Mouse (Mus musculus) embryonic facial prominence, embryonic 11.5 days (tissue): ENCODE data around the gene Tmem255b. TPM values are rescaled to one million over a fixed set of nuclear protein-coding genes. Genes with fewer than 3 reads are reported as not detected.

ENCODE experiments used
- ATAC-seq: fragments of 200-750 bp; cut with Nextera tagmentation; replicated peaks from 2 replicates; pipeline ENCODE4 v1.8.0; 2017; ENCODE audit warnings: low read depth; ENCODE audit not compliant: insufficient number of reproducible peaks, low FRiP score, low TSS enrichment
- DNase-seq: peaks from one replicate; pipeline ENCODE4 v3.0.0-alpha.2; 2015; ENCODE audit warnings: low spot score
- H3K27ac ChIP-seq: fragments of 300-500 bp; sonication (generic); replicated peaks from 2 replicates; pipeline ENCODE4 v1.5.1; 2014; ENCODE audit warnings: mild to moderate bottlenecking, low read depth, low read length, control low read depth
- H3K27me3 ChIP-seq: fragments of 300-500 bp; sonication (generic); 2 replicates; pipeline ENCODE4 v1.6.1; 2014; ENCODE audit warnings: mild to moderate bottlenecking, low read length, moderate library complexity, mixed read lengths; ENCODE audit not compliant: control insufficient read depth, insufficient read depth
- H3K36me3 ChIP-seq: fragments of 300-500 bp; sonication (generic); replicated peaks from 2 replicates; pipeline ENCODE4 v1.6.1; 2014; ENCODE audit warnings: low read depth, mild to moderate bottlenecking, low read length, moderate library complexity, mixed read lengths; ENCODE audit not compliant: control insufficient read depth, insufficient read depth
- H3K4me1 ChIP-seq: fragments of 300-500 bp; sonication (generic); 2 replicates; pipeline ENCODE4 v1.6.1; 2014; ENCODE audit warnings: low read length, mixed read lengths; ENCODE audit not compliant: control insufficient read depth, insufficient read depth
- H3K4me2 ChIP-seq: fragments of 300-500 bp; sonication (generic); 2 replicates; pipeline ENCODE4 v1.6.1; 2014; ENCODE audit warnings: low read depth, mild to moderate bottlenecking, control low read depth, low read length, moderate library complexity
- H3K4me3 ChIP-seq: fragments of 300-500 bp; sonication (generic); 2 replicates; pipeline ENCODE4 v1.5.1; 2014; ENCODE audit warnings: low read depth, low read length, control low read depth
- H3K9ac ChIP-seq: fragments of 300-500 bp; sonication (generic); replicated peaks from 2 replicates; pipeline ENCODE4 v1.6.1; 2014; ENCODE audit warnings: mild to moderate bottlenecking, control low read depth, low read length
- H3K9me3 ChIP-seq: fragments of 300-500 bp; sonication (generic); replicated peaks from 2 replicates; pipeline ENCODE4 v1.6.1; 2016; ENCODE audit warnings: mild to moderate bottlenecking, low read length, inconsistent platforms, mixed read lengths; ENCODE audit not compliant: control insufficient read depth
- WGBS: fragments of 180-500 bp; shearing (Covaris S2); extraction: QIAGEN DNeasy Blood & Tissue Kit; methylation state at CpG from one replicate; pipeline ENCODE4 v1.1.7; 2014; 5-methylcytosine and 5-hydroxymethylcytosine counted together
- polyA plus RNA-seq: library from polyadenylated mRNA; unstranded; fragments of >200 nt; fragmentation: Nextera tagmentation; extraction: Ambion mirVana; gene quantifications from 2 replicates; pipeline ENCODE4 v1.2.1, GENCODE M21; 2014

Gene Tmem255b
- polyA plus RNA-seq, 1 experiment from 2014 or later: 0.36 TPM

DNA sequence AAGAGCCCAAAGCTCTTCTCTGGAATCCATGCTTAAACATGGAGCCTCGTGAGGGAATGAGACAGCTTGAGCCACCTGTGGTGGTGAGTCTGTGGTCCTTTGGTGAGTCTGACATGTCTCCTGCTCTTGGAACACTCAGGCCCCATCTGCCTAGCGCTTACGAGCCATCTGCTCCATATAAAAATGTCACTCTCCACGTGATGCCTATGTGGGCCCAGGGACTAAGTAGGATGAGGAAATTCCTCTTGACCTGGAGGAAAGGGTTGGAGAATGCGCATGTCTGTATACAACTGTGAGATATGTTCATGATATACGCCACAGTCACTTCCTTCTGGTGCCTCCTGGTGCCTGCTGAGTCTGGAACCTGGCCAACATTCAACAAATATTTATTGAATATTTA, 77.7 kb downstream of the Tmem255b start:
- Histone ChIP-seq H3K9me3 (no peaks in the 10 kb centered on the region), H3K4me2 (no peak overlapping the region), H3K4me3 (no peak overlapping the region), H3K4me1 (no peaks in the 10 kb centered on the region), H3K36me3 (no peaks in the 10 kb centered on the region), H3K27me3 (no peaks in the 10 kb centered on the region), H3K9ac (no peak overlapping the region), H3K27ac (no peak overlapping the region)
- ATAC-seq (no peak), DNase-seq (no peak)
- 83% methylated on average over 6 of the region's 6 CpGs for WGBS

GRCm38 (mm10) chr8:13513556-13514370, 78.8 kb downstream of the Tmem255b start:
- H3K36me3 ChIP-seq: no peaks in the 10 kb centered on the region
- no peak overlapping the region for H3K4me2 ChIP-seq
- H3K27ac ChIP-seq: no peak overlapping the region
- ATAC-seq: no peak
- H3K27me3 ChIP-seq: no peaks in the 10 kb centered on the region
- no peak overlapping the region for H3K4me3 ChIP-seq
- H3K9ac ChIP-seq: no peak overlapping the region
- 78% methylated on average over 5 of the region's 5 CpGs for WGBS
- no peaks in the 10 kb centered on the region for H3K4me1 ChIP-seq
- no peak for DNase-seq
- no peaks in the 10 kb centered on the region for H3K9me3 ChIP-seq

DNA sequence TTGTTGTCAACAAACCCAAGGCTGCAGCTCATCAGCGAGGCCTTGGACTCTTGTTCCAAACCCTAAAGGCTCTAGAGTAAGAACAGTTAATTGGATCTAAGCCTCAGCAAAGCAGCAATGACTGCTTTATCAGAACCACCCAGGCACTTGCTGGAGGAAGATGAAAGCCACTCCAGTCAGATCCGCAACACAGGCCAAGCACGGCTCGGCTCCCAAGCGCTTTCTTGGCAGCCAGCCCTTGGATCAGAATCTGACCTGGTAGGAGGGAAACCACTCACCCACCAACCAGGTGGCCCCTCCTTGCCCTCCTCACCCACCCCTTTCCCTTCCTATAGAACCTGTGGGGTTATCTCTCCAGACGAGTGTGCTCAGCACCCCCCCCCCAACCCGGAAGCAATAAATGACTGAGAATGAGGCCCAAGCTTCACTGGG, 81.0 kb downstream of the Tmem255b start:
- no peak for DNase-seq
- Histone ChIP-seq H3K9me3 (no peaks in the 10 kb centered on the region), H3K4me3 (no peak overlapping the region), H3K9ac (no peak overlapping the region), H3K27me3 (no peaks in the 10 kb centered on the region), H3K4me1 (no peaks in the 10 kb centered on the region), H3K27ac (no peak overlapping the region), H3K4me2 (no peak overlapping the region), H3K36me3 (no peaks in the 10 kb centered on the region)
- no peak for ATAC-seq
- 90% methylated on average over 7 of the region's 7 CpGs for WGBS

DNA sequence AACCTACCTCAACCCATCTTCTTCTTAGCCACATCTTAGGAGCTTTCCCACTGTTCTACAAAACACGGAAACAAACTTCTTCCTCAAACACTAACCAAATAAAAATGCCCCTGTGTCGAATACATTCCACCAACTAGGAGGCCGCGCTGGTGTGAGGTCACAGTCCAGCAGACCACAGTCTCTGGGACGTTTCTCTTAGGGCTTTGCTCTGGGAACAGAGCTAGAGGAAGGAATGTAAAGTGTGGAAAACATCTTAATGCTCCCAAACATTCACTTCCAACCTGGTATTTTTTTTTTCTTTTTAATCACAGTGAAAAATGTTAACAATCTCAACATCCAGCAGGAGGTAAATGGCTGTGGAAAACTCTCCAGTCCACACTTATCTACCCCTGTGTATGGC, 81.7 kb downstream of the Tmem255b start:
- DNase-seq (no peak), ATAC-seq (no peak)
- 83% methylated on average over 5 of the region's 5 CpGs for WGBS
- Histone ChIP-seq H3K4me3 (no peak overlapping the region), H3K4me2 (no peak overlapping the region), H3K9ac (no peak overlapping the region), H3K9me3 (no peaks in the 10 kb centered on the region), H3K4me1 (no peaks in the 10 kb centered on the region), H3K36me3 (no peaks in the 10 kb centered on the region), H3K27me3 (no peaks in the 10 kb centered on the region), H3K27ac (no peak overlapping the region)

- no peak overlapping the region for H3K4me3 ChIP-seq
- no peak overlapping the region for H3K9ac ChIP-seq
- H3K9me3 ChIP-seq: no peaks in the 10 kb centered on the region
- ATAC-seq (no peak), DNase-seq (no peak)
- 91% methylated on average over 6 of the region's 6 CpGs for WGBS
- H3K4me1 ChIP-seq: no peaks in the 10 kb centered on the region
- no peaks in the 10 kb centered on the region for H3K36me3 ChIP-seq
- H3K27ac ChIP-seq: no peak overlapping the region
- H3K27me3 ChIP-seq: no peaks in the 10 kb centered on the region
- H3K4me2 ChIP-seq: no peak overlapping the region
Observed at GRCm38 (mm10) chr8:13517284-13517781, 82.3 kb downstream of the Tmem255b start.

Other genes starting within 250 kb of the Tmem255b start
- 13.5 and 14.5 TPM in 2 replicates for gene Grtp1, start 234.6 kb upstream of the Tmem255b start, polyA plus RNA-seq
- 0.46 and 1.1 TPM in 2 replicates for gene Adprhl1, start 181.0 kb upstream of the Tmem255b start, polyA plus RNA-seq
- gene Dcun1d2, start 147.1 kb upstream of the Tmem255b start, polyA plus RNA-seq: 29.3 and 31.7 TPM in 2 replicates
- 31.3 and 36.8 TPM in 2 replicates for gene Tmco3, start 147.0 kb upstream of the Tmem255b start, polyA plus RNA-seq
- 207 and 237 TPM in 2 replicates for gene Tfdp1, start 96.4 kb upstream of the Tmem255b start, polyA plus RNA-seq
- not detected in 2 replicates for gene Atp4b, start 38.4 kb upstream of the Tmem255b start, polyA plus RNA-seq
- 0.06 TPM in 1 of 2 replicates, not detected in the other for gene Grk1, start 30.1 kb upstream of the Tmem255b start, polyA plus RNA-seq
- gene Gas6, start 59.3 kb downstream of the Tmem255b start, polyA plus RNA-seq: 4.5 and 5.0 TPM in 2 replicates
- gene 1700029H14Rik, start 127.3 kb downstream of the Tmem255b start, polyA plus RNA-seq: not detected in 2 replicates
- 20.7 and 21.8 TPM in 2 replicates for gene Rasa3, start 242.4 kb downstream of the Tmem255b start, polyA plus RNA-seq